Mouse (Mus musculus): ENCODE results near the gene Ptgis. TPM values are rescaled to one million over a fixed set of nuclear protein-coding genes. Genes with fewer than 3 reads are reported as not detected.

Gene Ptgis
- polyA plus RNA-seq, 2 experiments: 31.2 to 37.7 TPM

- Histone ChIP-seq H3K4me3 (replicated peaks; ENCODE audit: low read length) (no peak overlapping the region), H3K27ac (replicated peaks; ENCODE audit: low read depth, low read length) (no peak overlapping the region; the same call in 1 of the 2 replicates), H3K9me3 (ENCODE audit: control insufficient read depth, low read length) (no peaks in the 10 kb centered on the region), H3K4me1 (ENCODE audit: control insufficient read depth, insufficient read depth, low read length) (peaks cover 28% of the 10 kb centered on the region), H3K9ac (ENCODE audit: low read depth, low read length, severe bottlenecking) (no peak overlapping the region), H3K36me3 (ENCODE audit: control insufficient read depth, insufficient read depth, low read length) (no peaks in the 10 kb centered on the region), H3K4me2 (replicated peaks; ENCODE audit: low read depth, low read length, severe bottlenecking) (no peak overlapping the region), H3K27me3 (ENCODE audit: control insufficient read depth, insufficient read depth, low read length) (no peaks in the 10 kb centered on the region)
- no peak for TF ChIP-seq POLR2A (IDR thresholded peaks at IDR 0.05; ENCODE audit: borderline replicate concordance, extremely low read depth, insufficient read depth, insufficient read length)
- DNase-seq (ENCODE audit: low spot score) (no peak), ATAC-seq (ENCODE audit: low FRiP score, low read depth) (no peak)
- 47% methylated on average over 5 of the region's 5 CpGs for WGBS
These were observed 7.4 kb downstream of the Ptgis start for GRCm38 (mm10) chr2:167233009-167233335.

GRCm38 (mm10) chr2:167232132-167233008 is 8.0 kb downstream of the Ptgis start:
- no peaks in the 10 kb centered on the region; the same call in 1 of the 2 replicates for H3K36me3 ChIP-seq (ENCODE audit: control insufficient read depth, insufficient read depth, low read length)
- H3K27me3 ChIP-seq (ENCODE audit: control insufficient read depth, insufficient read depth, low read length): no peaks in the 10 kb centered on the region
- ATAC-seq (ENCODE audit: low FRiP score, low read depth): no peak
- H3K9me3 ChIP-seq (ENCODE audit: control insufficient read depth, low read length): no peaks in the 10 kb centered on the region
- WGBS: 50% methylated on average over 14 of the region's 14 CpGs
- H3K4me3 ChIP-seq (replicated peaks; ENCODE audit: low read length): no peak overlapping the region
- no peak overlapping the region for H3K4me2 ChIP-seq (replicated peaks; ENCODE audit: low read depth, low read length, severe bottlenecking)
- H3K27ac ChIP-seq (replicated peaks; ENCODE audit: low read depth, low read length): peak overlapping the region; percentile 26; the same call in 1 of the 2 replicates
- DNase-seq (ENCODE audit: low spot score): no peak
- peaks cover 28% of the 10 kb centered on the region for H3K4me1 ChIP-seq (ENCODE audit: control insufficient read depth, insufficient read depth, low read length)
- H3K9ac ChIP-seq (ENCODE audit: low read depth, low read length, severe bottlenecking): peak overlapping the region; percentile 12; the same call in 1 of the 2 replicates
- TF ChIP-seq POLR2A (IDR thresholded peaks at IDR 0.05; ENCODE audit: borderline replicate concordance, extremely low read depth, insufficient read depth, insufficient read length): no peak

DNA sequence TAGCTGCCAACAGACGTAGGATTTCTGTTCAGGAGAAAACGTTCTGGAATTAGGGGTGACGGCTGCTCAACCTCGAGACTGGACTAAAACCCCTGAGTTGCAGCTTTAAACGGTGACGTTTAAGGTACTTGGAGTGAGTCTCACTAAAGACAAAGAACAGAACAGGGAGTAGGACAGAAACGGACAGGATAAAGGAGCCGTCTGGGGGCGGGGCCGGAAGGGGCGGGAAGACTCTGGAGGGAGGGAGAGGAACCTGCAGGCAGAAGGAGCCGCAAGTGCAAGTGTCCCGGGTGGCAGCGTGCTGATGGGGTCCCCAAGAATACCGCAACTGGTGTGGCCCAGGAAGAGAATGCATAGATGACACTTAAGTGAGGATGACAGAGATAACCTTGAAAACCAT is 9.8 kb downstream of the Ptgis start:
- Histone ChIP-seq H3K9me3 (ENCODE audit: control insufficient read depth, low read length) (no peaks in the 10 kb centered on the region), H3K27me3 (ENCODE audit: control insufficient read depth, insufficient read depth, low read length) (no peaks in the 10 kb centered on the region), H3K27ac (replicated peaks; ENCODE audit: low read depth, low read length) (no peak overlapping the region), H3K4me3 (replicated peaks; ENCODE audit: low read length) (no peak overlapping the region), H3K4me1 (ENCODE audit: control insufficient read depth, insufficient read depth, low read length) (peaks cover 26% of the 10 kb centered on the region), H3K9ac (ENCODE audit: low read depth, low read length, severe bottlenecking) (no peak overlapping the region), H3K4me2 (replicated peaks; ENCODE audit: low read depth, low read length, severe bottlenecking) (no peak overlapping the region; the same call in 1 of the 2 replicates), H3K36me3 (ENCODE audit: control insufficient read depth, insufficient read depth, low read length) (peaks cover 2% of the 10 kb centered on the region; the same call in 1 of the 2 replicates)
- 19% methylated on average over 15 of the region's 15 CpGs for WGBS
- ATAC-seq (ENCODE audit: low FRiP score, low read depth): no peak
- no peak for DNase-seq (ENCODE audit: low spot score)
- no peak for TF ChIP-seq POLR2A (IDR thresholded peaks at IDR 0.05; ENCODE audit: borderline replicate concordance, extremely low read depth, insufficient read depth, insufficient read length)

DNA sequence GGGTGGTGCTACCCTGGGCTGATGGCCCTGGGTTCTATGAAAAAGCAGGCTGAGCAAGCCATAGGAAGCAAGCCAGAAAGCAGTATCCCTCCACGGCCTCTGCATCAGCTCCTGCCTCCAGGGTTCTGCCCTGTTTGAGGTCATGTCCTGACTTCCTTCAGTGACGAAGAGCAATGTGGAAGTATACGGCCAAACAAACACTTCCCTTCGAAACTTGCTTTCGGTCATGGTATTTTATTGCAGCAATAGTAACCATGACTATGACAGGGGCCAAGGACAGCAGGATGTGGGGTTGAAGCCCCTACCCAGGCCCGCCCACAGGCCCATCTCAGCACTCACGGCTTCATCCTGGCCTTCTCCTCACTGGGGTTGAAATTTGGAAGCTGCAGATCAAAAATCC is 15.5 kb downstream of the Ptgis start:
- no peak for DNase-seq (ENCODE audit: low spot score)
- Histone ChIP-seq H3K36me3 (ENCODE audit: control insufficient read depth, insufficient read depth, low read length) (peaks cover 5% of the 10 kb centered on the region), H3K9me3 (ENCODE audit: control insufficient read depth, low read length) (no peaks in the 10 kb centered on the region), H3K4me2 (replicated peaks; ENCODE audit: low read depth, low read length, severe bottlenecking) (no peak overlapping the region), H3K4me3 (replicated peaks; ENCODE audit: low read length) (no peak overlapping the region), H3K9ac (ENCODE audit: low read depth, low read length, severe bottlenecking) (no peak overlapping the region), H3K27ac (replicated peaks; ENCODE audit: low read depth, low read length) (no peak overlapping the region), H3K4me1 (ENCODE audit: control insufficient read depth, insufficient read depth, low read length) (no peaks in the 10 kb centered on the region), H3K27me3 (ENCODE audit: control insufficient read depth, insufficient read depth, low read length) (no peaks in the 10 kb centered on the region)
- no peak for ATAC-seq (ENCODE audit: low FRiP score, low read depth)
- WGBS: 74% methylated on average over 7 of the region's 7 CpGs
- no peak for TF ChIP-seq POLR2A (IDR thresholded peaks at IDR 0.05; ENCODE audit: borderline replicate concordance, extremely low read depth, insufficient read depth, insufficient read length)

DNA sequence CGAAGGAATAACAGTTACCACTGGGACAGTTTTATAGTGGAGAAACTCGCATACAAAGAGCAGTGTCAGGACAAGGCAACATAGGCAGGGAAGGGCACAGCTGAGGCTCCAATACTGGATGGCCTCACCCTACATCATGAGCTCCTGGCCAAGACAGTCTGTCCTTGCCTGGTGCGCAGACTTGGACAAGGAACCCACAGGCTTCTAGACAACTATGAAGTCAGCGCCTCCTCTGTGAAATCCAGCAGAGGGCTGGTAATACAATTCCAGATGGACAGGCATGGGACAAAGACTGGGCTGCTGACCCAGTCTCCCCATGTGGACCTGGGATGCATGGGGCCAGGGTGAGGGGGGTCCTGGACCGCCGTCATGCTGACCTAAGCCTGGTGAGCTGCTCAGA is 16.2 kb downstream of the Ptgis start:
- 88% methylated on average over 6 of the region's 6 CpGs for WGBS
- Histone ChIP-seq H3K4me3 (replicated peaks; ENCODE audit: low read length) (no peak overlapping the region), H3K36me3 (ENCODE audit: control insufficient read depth, insufficient read depth, low read length) (peaks cover 5% of the 10 kb centered on the region), H3K27me3 (ENCODE audit: control insufficient read depth, insufficient read depth, low read length) (no peaks in the 10 kb centered on the region), H3K27ac (replicated peaks; ENCODE audit: low read depth, low read length) (no peak overlapping the region), H3K9me3 (ENCODE audit: control insufficient read depth, low read length) (no peaks in the 10 kb centered on the region), H3K4me2 (replicated peaks; ENCODE audit: low read depth, low read length, severe bottlenecking) (no peak overlapping the region), H3K4me1 (ENCODE audit: control insufficient read depth, insufficient read depth, low read length) (no peaks in the 10 kb centered on the region), H3K9ac (ENCODE audit: low read depth, low read length, severe bottlenecking) (no peak overlapping the region)
- TF ChIP-seq POLR2A (IDR thresholded peaks at IDR 0.05; ENCODE audit: borderline replicate concordance, extremely low read depth, insufficient read depth, insufficient read length): no peak
- no peak for DNase-seq (ENCODE audit: low spot score)
- no peak for ATAC-seq (ENCODE audit: low FRiP score, low read depth)

All from limb, embryonic 14.5 days (tissue).